Comparison of ENCODE assay signal across 8 mouse cellular contexts in genomic region chr14:16364161-16364831, GRCm38 (mm10). TPM values are rescaled to one million over a fixed set of nuclear protein-coding genes. Genes with fewer than 3 reads are reported as not detected.
DNase-seq lines count a peak whose midpoint lies in the region; ATAC-seq and TF ChIP-seq lines count a peak whose summit lies in the region.

No protein-coding gene starts in this region.

- no peak for TF ChIP-seq CTCF in gastrocnemius, adult 2 months (IDR thresholded peaks at IDR 0.05)
- TF ChIP-seq CTCF in hindbrain, postnatal 0 days (IDR thresholded peaks at IDR 0.05; ENCODE audit: low read depth): no peak

- no peaks in the 10 kb centered on the region for H3K36me3 ChIP-seq in neural tube, embryonic 11.5 days (ENCODE audit: control insufficient read depth, insufficient read depth, low read length)
- no peaks in the 10 kb centered on the region for H3K36me3 ChIP-seq in hindbrain, postnatal 0 days (ENCODE audit: insufficient read depth, low read length)
- H3K36me3 ChIP-seq in megakaryocyte, embryonic 14.5 days (replicated peaks; ENCODE audit: low read length): peaks cover 4% of the 10 kb centered on the region

- H3K4me1 ChIP-seq in neural tube, embryonic 11.5 days (ENCODE audit: control insufficient read depth, insufficient read depth, low read length): peaks cover 11% of the 10 kb centered on the region; the same call in 1 of the 2 replicates
- H3K4me1 ChIP-seq in hindbrain, postnatal 0 days (ENCODE audit: insufficient read depth, low read length): no peaks in the 10 kb centered on the region
- peaks cover 42% of the 10 kb centered on the region for H3K4me1 ChIP-seq in megakaryocyte, embryonic 14.5 days

- peak overlapping the region; percentile 99 for H3K9ac ChIP-seq in neural tube, embryonic 11.5 days (ENCODE audit: low read length)
- H3K9ac ChIP-seq in hindbrain, postnatal 0 days (replicated peaks; ENCODE audit: low read length): peak overlapping the region; percentile 100

- DNase-seq in neural tube, embryonic 11.5 days (ENCODE audit: low spot score): peak; percentile 69
- no peak for DNase-seq in neural tube, embryonic 10.5 days (ENCODE audit: extremely low spot score, low spot score)
- DNase-seq in cerebellum, adult 9-11 months: peak; percentile 75
- peak; percentile 82 for DNase-seq in gastrocnemius, adult 2 months
- peak; percentile 78 for DNase-seq in hindbrain, postnatal 0 days (ENCODE audit: low spot score)
- peak; percentile 44 to 69 for DNase-seq in left cerebral cortex, postnatal 14 days (ENCODE audit: low spot score in 2 of 2)
- peak; percentile 55 for DNase-seq in skeletal muscle tissue, adult 2 months (ENCODE audit: low read depth, low spot score)

- H3K27ac ChIP-seq in neural tube, embryonic 11.5 days (ENCODE audit: low read depth, low read length): peak overlapping the region; percentile 99
- H3K27ac ChIP-seq in gastrocnemius, adult 2 months: peak overlapping the region; percentile 99
- peak overlapping the region; percentile 100 for H3K27ac ChIP-seq in hindbrain, postnatal 0 days

- WGBS in neural tube, embryonic 11.5 days: 1% methylated on average over 21 of the region's 32 CpGs
- WGBS in hindbrain, postnatal 0 days: under 1% methylated on average over 26 of the region's 32 CpGs

- ATAC-seq in neural tube, embryonic 11.5 days (ENCODE audit: insufficient read depth, low FRiP score, low TSS enrichment): peak; percentile 73
- ATAC-seq in hindbrain, postnatal 0 days: no peak; the same call in 1 of the 2 replicates

- H3K27me3 ChIP-seq in neural tube, embryonic 11.5 days (ENCODE audit: control insufficient read depth, insufficient read depth, low read length): no peaks in the 10 kb centered on the region
- H3K27me3 ChIP-seq in hindbrain, postnatal 0 days (ENCODE audit: insufficient read depth, low read length): no peaks in the 10 kb centered on the region
- no peaks in the 10 kb centered on the region for H3K27me3 ChIP-seq in megakaryocyte, embryonic 14.5 days (replicated peaks)

- H3K9me3 ChIP-seq in neural tube, embryonic 11.5 days (ENCODE audit: control insufficient read depth, low read length): no peaks in the 10 kb centered on the region
- no peaks in the 10 kb centered on the region for H3K9me3 ChIP-seq in hindbrain, postnatal 0 days (ENCODE audit: low read length)
- no peaks in the 10 kb centered on the region for H3K9me3 ChIP-seq in megakaryocyte, embryonic 14.5 days

- peak overlapping the region; percentile 97 for H3K4me3 ChIP-seq in neural tube, embryonic 11.5 days (ENCODE audit: low read depth, low read length)
- peak overlapping the region; percentile 80 for H3K4me3 ChIP-seq in gastrocnemius, adult 2 months
- peak overlapping the region; percentile 97 for H3K4me3 ChIP-seq in hindbrain, postnatal 0 days (ENCODE audit: low read length)
- peak overlapping the region; percentile 98 for H3K4me3 ChIP-seq in megakaryocyte, embryonic 14.5 days (replicated peaks)

- H3K4me2 ChIP-seq in neural tube, embryonic 11.5 days (ENCODE audit: low read depth): peak overlapping the region; percentile 77
- H3K4me2 ChIP-seq in hindbrain, postnatal 0 days (ENCODE audit: low read depth, low read length): peak overlapping the region; percentile 85

- intact Hi-C loops in gastrocnemius, adult 2 months (cut with DNase I): loop anchor here (2.0 kb wide), 1 partner anchor 115 kb away; the partner anchor contains the start of genes Ngly1 and Oxsm
- intact Hi-C loops in left cerebral cortex, postnatal 14 days (cut with DNase I): loop anchor here (2.0 kb wide), 1 partner anchor 115 kb away; the partner anchor contains the start of genes Ngly1 and Oxsm

RNA-seq across cellular contexts. Expression of gene Top2b, which starts 0.7 kb away (rescaled TPM):
- 161 TPM in 2 replicates for polyA plus RNA-seq in neural tube, embryonic 11.5 days (2014; fragmentation: Nextera tagmentation; extraction: Ambion mirVana)
- 10 to 100 TPM; 29.4 to 35.4 TPM for total RNA-seq in gastrocnemius, adult 2 months (2021)
- 79.0 and 93.3 TPM in 2 replicates for total RNA-seq in hindbrain, postnatal 0 days (2014; rRNA removed)
- 40.9 and 42.6 TPM in 2 replicates for polyA plus RNA-seq in hindbrain, postnatal 0 days (2015; fragmentation: Nextera tagmentation; extraction: Ambion mirVana)
- total RNA-seq in left cerebral cortex, postnatal 14 days (2021): 100 to 1,000 TPM; 119 to 127 TPM
- 1.4 and 2.8 TPM in 2 replicates for polyA plus RNA-seq in megakaryocyte, embryonic 14.5 days (2012; ENCODE audit: insufficient read depth, low replicate concordance)
